Mouse (Mus musculus) C2C12 (cell line): ENCODE data around the gene Vps26a.

Experiments used
- CEBPB ChIP-seq: IDR thresholded peaks from one replicate; pipeline ENCODE4 v1.6.1; 2011; ENCODE audit warnings: low read depth, mild to moderate bottlenecking, control low read depth, moderate library complexity
- CTCF ChIP-seq: IDR thresholded peaks from one replicate; pipeline ENCODE4 v1.5.1; 2011; ENCODE audit not compliant: control insufficient read depth, insufficient read depth, insufficient read length
- MYOD1 ChIP-seq: IDR thresholded peaks from one replicate; pipeline ENCODE4 v1.6.1; 2011; ENCODE audit warnings: low read depth; ENCODE audit not compliant: control insufficient read depth, insufficient read length
- MYOG ChIP-seq: IDR thresholded peaks from one replicate; pipeline ENCODE4 v1.6.1; 2011; ENCODE audit not compliant: control insufficient read depth, insufficient read length; ENCODE audit errors: extremely low read depth
- USF1 ChIP-seq: IDR thresholded peaks from one replicate; pipeline ENCODE4 v1.6.1; 2011; ENCODE audit warnings: low read depth, mild to moderate bottlenecking, control low read depth, moderate library complexity

DNA sequence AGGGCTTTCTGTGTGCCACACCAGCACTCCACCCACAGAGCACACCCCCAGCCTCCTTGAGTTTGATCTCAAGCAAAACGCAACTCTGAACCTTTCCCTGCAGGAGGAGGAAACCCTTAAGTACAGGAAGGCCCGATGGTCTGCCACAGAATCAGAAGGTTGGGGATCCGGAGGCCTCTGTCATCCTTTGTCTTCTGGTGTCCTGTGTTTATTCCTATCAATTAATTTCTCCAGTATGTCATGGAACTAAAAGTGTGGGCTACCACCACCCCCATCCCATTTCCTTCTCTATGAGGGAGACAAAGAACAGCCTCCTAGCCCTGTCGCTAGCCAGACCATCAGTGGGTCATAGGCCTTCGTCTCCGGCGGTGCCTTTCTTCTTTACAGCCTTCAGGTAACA is 47.9 kb upstream of the Vps26a start:
- TF ChIP-seq CTCF (no peak), CEBPB (no peak), USF1 (no peak), MYOG (no peak), MYOD1 (no peak)
